Mouse (Mus musculus) liver, embryonic 16.5 days (tissue): ENCODE data around the gene Slc5a12. TPM values are rescaled to one million over a fixed set of nuclear protein-coding genes. Genes with fewer than 3 reads are reported as not detected.

Experiments
- ATAC-seq: fragments of 200-750 bp; cut with Nextera tagmentation; 2 replicates; pipeline ENCODE4 v1.8.0; 2017; ENCODE audit warnings: low read depth, mild to moderate bottlenecking, moderate number of reproducible peaks, moderate library complexity
- H3K27ac ChIP-seq: fragments of 300-500 bp; sonication (generic); 2 replicates; pipeline ENCODE4 v1.5.1; 2014; ENCODE audit warnings: mild to moderate bottlenecking, low read length
- H3K27me3 ChIP-seq: fragments of 300-500 bp; sonication (generic); 2 replicates; pipeline ENCODE4 v1.6.1; 2014; ENCODE audit warnings: low read depth, low read length, mixed read lengths; ENCODE audit not compliant: control insufficient read depth, insufficient read depth
- H3K36me3 ChIP-seq: fragments of 300-500 bp; sonication (generic); 2 replicates; pipeline ENCODE4 v1.6.1; 2014; ENCODE audit warnings: mild to moderate bottlenecking; ENCODE audit not compliant: control insufficient read depth, insufficient read depth
- H3K4me1 ChIP-seq: fragments of 300-500 bp; sonication (generic); 2 replicates; pipeline ENCODE4 v1.6.1; 2014; ENCODE audit warnings: low read depth, low read length, mixed read lengths; ENCODE audit not compliant: control insufficient read depth
- H3K4me2 ChIP-seq: fragments of 300-500 bp; sonication (generic); 2 replicates; pipeline ENCODE4 v1.6.1; 2014; ENCODE audit warnings: low read depth, low read length, mixed read lengths
- H3K4me3 ChIP-seq: fragments of 300-500 bp; sonication (generic); 2 replicates; pipeline ENCODE4 v1.5.1; 2014; ENCODE audit warnings: low read depth, mild to moderate bottlenecking, low read length
- H3K9ac ChIP-seq: fragments of 300-500 bp; sonication (generic); 2 replicates; pipeline ENCODE4 v1.6.1; 2014; ENCODE audit warnings: low read depth, low read length
- H3K9me3 ChIP-seq: fragments of 300-500 bp; sonication (generic); replicated peaks from 2 replicates; pipeline ENCODE4 v1.6.1; 2016; ENCODE audit warnings: low read length; ENCODE audit not compliant: control insufficient read depth
- WGBS: fragments of 180-500 bp; shearing (Covaris S2); extraction: QIAGEN DNeasy Blood & Tissue Kit; methylation state at CpG from one replicate; pipeline ENCODE4 v1.1.7; 2014; ENCODE audit not compliant: insufficient replicate concordance; 5-methylcytosine and 5-hydroxymethylcytosine counted together
- polyA plus RNA-seq: library from polyadenylated mRNA; unstranded; fragments of >200 nt; fragmentation: Nextera tagmentation; extraction: Ambion mirVana; gene quantifications from 2 replicates; pipeline ENCODE4 v1.2.1, GENCODE M21; 2015

Slc5a12 gene
- polyA plus RNA-seq, 1 experiment from 2014 or later = not detected

- no peak for ATAC-seq
- H3K9ac ChIP-seq = no peak overlapping the region
- H3K4me1 ChIP-seq = no peaks in the 10 kb centered on the region
- H3K27me3 ChIP-seq = no peaks in the 10 kb centered on the region
- no peaks in the 10 kb centered on the region for H3K9me3 ChIP-seq
- H3K27ac ChIP-seq = no peak overlapping the region
- H3K4me2 ChIP-seq = no peak overlapping the region
- H3K4me3 ChIP-seq = no peak overlapping the region
- WGBS = 33% methylated on average over 4 of the region's 4 CpGs
- H3K36me3 ChIP-seq = no peaks in the 10 kb centered on the region
These were observed 66.2 kb downstream of the Slc5a12 start for GRCm38 (mm10) chr2:110663329-110663728.

- H3K27me3 ChIP-seq = no peaks in the 10 kb centered on the region
- H3K9ac ChIP-seq = no peak overlapping the region
- H3K9me3 ChIP-seq = no peaks in the 10 kb centered on the region
- no peak overlapping the region for H3K27ac ChIP-seq
- 64% methylated on average over 2 of the region's 2 CpGs for WGBS
- no peak overlapping the region for H3K4me2 ChIP-seq
- H3K4me1 ChIP-seq = no peaks in the 10 kb centered on the region
- H3K36me3 ChIP-seq = no peaks in the 10 kb centered on the region
- ATAC-seq = no peak
- H3K4me3 ChIP-seq = no peak overlapping the region
These were observed 74.0 kb downstream of the Slc5a12 start for GRCm38 (mm10) chr2:110671071-110671624.

Other genes starting within 250 kb of the Slc5a12 start
- 0.95 and 1.4 TPM in 2 replicates for gene Fibin, start 234.1 kb upstream of the Slc5a12 start, polyA plus RNA-seq
- not detected in 2 replicates for gene Muc15, start 124.0 kb downstream of the Slc5a12 start, polyA plus RNA-seq